Mouse (Mus musculus) hindbrain, embryonic 15.5 days (tissue): ENCODE results near the gene Triml2. TPM values are rescaled to one million over a fixed set of nuclear protein-coding genes. Genes with fewer than 3 reads are reported as not detected.

ENCODE experiments used
- ATAC-seq: fragments of 200-750 bp; cut with Nextera tagmentation; 2 replicates; pipeline ENCODE4 v1.8.0; 2017; ENCODE audit warnings: low read depth, moderate number of reproducible peaks, moderate TSS enrichment; ENCODE audit not compliant: low FRiP score
- H3K27ac ChIP-seq: fragments of 300-500 bp; sonication (generic); replicated peaks from 2 replicates; pipeline ENCODE4 v1.5.1; 2015; ENCODE audit warnings: mild to moderate bottlenecking, inconsistent platforms
- H3K27me3 ChIP-seq: fragments of 300-500 bp; sonication (generic); 2 replicates; pipeline ENCODE4 v1.6.1; 2015; ENCODE audit warnings: control low read depth, inconsistent platforms
- H3K36me3 ChIP-seq: fragments of 300-500 bp; sonication (generic); 2 replicates; pipeline ENCODE4 v1.6.1; 2015; ENCODE audit warnings: control low read depth, inconsistent platforms
- H3K4me1 ChIP-seq: fragments of 300-500 bp; sonication (generic); replicated peaks from 2 replicates; pipeline ENCODE4 v1.6.1; 2015; ENCODE audit warnings: control low read depth, inconsistent platforms
- H3K4me2 ChIP-seq: fragments of 300-500 bp; sonication (generic); 2 replicates; pipeline ENCODE4 v1.6.1; 2015; ENCODE audit warnings: moderate library complexity, mild to moderate bottlenecking, inconsistent platforms
- H3K4me3 ChIP-seq: fragments of 300-500 bp; sonication (generic); 2 replicates; pipeline ENCODE4 v1.5.1; 2015; ENCODE audit warnings: mild to moderate bottlenecking, inconsistent platforms
- H3K9ac ChIP-seq: fragments of 300-500 bp; sonication (generic); 2 replicates; pipeline ENCODE4 v1.6.1; 2015; ENCODE audit warnings: inconsistent platforms
- H3K9me3 ChIP-seq: fragments of 300-500 bp; sonication (generic); 2 replicates; pipeline ENCODE4 v1.6.1; 2016; ENCODE audit warnings: control low read depth, inconsistent platforms
- WGBS: fragments of 180-500 bp; shearing (Covaris S2); methylation state at CpG from one replicate; pipeline ENCODE4 v1.1.7; 2015; 5-methylcytosine and 5-hydroxymethylcytosine counted together
- polyA plus RNA-seq: library from polyadenylated mRNA; unstranded; fragments of >200 nt; fragmentation: Nextera tagmentation; extraction: Ambion mirVana; gene quantifications from 2 replicates; pipeline ENCODE4 v1.2.1, GENCODE M21; 2015

The Triml2 gene
- polyA plus RNA-seq: not detected in 2 replicates

- H3K4me1 ChIP-seq: no peaks in the 10 kb centered on the region
- WGBS: 93% methylated on average over 13 of the region's 13 CpGs
- no peak for ATAC-seq
- H3K36me3 ChIP-seq: no peaks in the 10 kb centered on the region
- no peaks in the 10 kb centered on the region for H3K9me3 ChIP-seq
- H3K9ac ChIP-seq: no peak within 1 kb of the TSS
- H3K4me2 ChIP-seq: no peak within 1 kb of the TSS
- no peak within 1 kb of the TSS for H3K27ac ChIP-seq
- no peak within 1 kb of the TSS for H3K4me3 ChIP-seq
- no peaks in the 10 kb centered on the region for H3K27me3 ChIP-seq
These were observed at the start of gene Triml2 for GRCm38 (mm10) chr8:43180054-43180690. Gene Triml2, plus strand, starts transcription at chr8:43180541.

- H3K4me2 ChIP-seq: no peak within 1 kb of the TSS
- no peaks in the 10 kb centered on the region for H3K36me3 ChIP-seq
- ATAC-seq: no peak
- H3K4me1 ChIP-seq: no peaks in the 10 kb centered on the region
- no peak within 1 kb of the TSS for H3K27ac ChIP-seq
- no peaks in the 10 kb centered on the region for H3K27me3 ChIP-seq
- H3K9ac ChIP-seq: no peak within 1 kb of the TSS
- H3K9me3 ChIP-seq: no peaks in the 10 kb centered on the region
- 84% methylated on average over 2 of the region's 2 CpGs for WGBS
- H3K4me3 ChIP-seq: no peak within 1 kb of the TSS
These were observed 39.0 kb upstream of the Triml2 start, which contains the start of gene Triml1 for GRCm38 (mm10) chr8:43141386-43141785. Gene Triml1, minus strand, starts transcription at chr8:43141486.

- WGBS: 89% methylated on average over 9 of the region's 9 CpGs
- Histone ChIP-seq H3K4me3 (no peak overlapping the region), H3K9ac (no peak overlapping the region), H3K9me3 (no peaks in the 10 kb centered on the region), H3K4me2 (no peak overlapping the region), H3K36me3 (no peaks in the 10 kb centered on the region), H3K4me1 (no peaks in the 10 kb centered on the region), H3K27ac (no peak overlapping the region), H3K27me3 (no peaks in the 10 kb centered on the region)
- no peak for ATAC-seq
These were observed 31.0 kb upstream of the Triml2 start for GRCm38 (mm10) chr8:43149307-43149706.

- Histone ChIP-seq H3K36me3 (no peaks in the 10 kb centered on the region), H3K27ac (no peak overlapping the region), H3K4me3 (no peak overlapping the region), H3K9ac (no peak overlapping the region), H3K9me3 (no peaks in the 10 kb centered on the region), H3K4me2 (no peak overlapping the region), H3K4me1 (no peaks in the 10 kb centered on the region), H3K27me3 (no peaks in the 10 kb centered on the region)
- 82% methylated on average over 11 of the region's 11 CpGs for WGBS
- ATAC-seq: no peak
These were observed 17.1 kb upstream of the Triml2 start for GRCm38 (mm10) chr8:43163255-43163654.

- no peak for ATAC-seq
- no peak overlapping the region for H3K4me2 ChIP-seq
- no peaks in the 10 kb centered on the region for H3K4me1 ChIP-seq
- 81% methylated on average over 3 of the region's 3 CpGs for WGBS
- H3K27me3 ChIP-seq: no peaks in the 10 kb centered on the region
- no peaks in the 10 kb centered on the region for H3K36me3 ChIP-seq
- H3K27ac ChIP-seq: no peak overlapping the region
- no peak overlapping the region for H3K4me3 ChIP-seq
- no peaks in the 10 kb centered on the region for H3K9me3 ChIP-seq
- no peak overlapping the region for H3K9ac ChIP-seq
These were observed 15.9 kb upstream of the Triml2 start for GRCm38 (mm10) chr8:43164453-43164852.

GRCm38 (mm10) chr8:43168083-43168482 lies 12.3 kb upstream of the Triml2 start:
- no peak for ATAC-seq
- no peaks in the 10 kb centered on the region for H3K36me3 ChIP-seq
- H3K27me3 ChIP-seq: no peaks in the 10 kb centered on the region
- no peaks in the 10 kb centered on the region for H3K4me1 ChIP-seq
- H3K9me3 ChIP-seq: no peaks in the 10 kb centered on the region
- no peak overlapping the region for H3K27ac ChIP-seq
- H3K4me2 ChIP-seq: no peak overlapping the region
- H3K4me3 ChIP-seq: no peak overlapping the region
- 92% methylated on average over 4 of the region's 4 CpGs for WGBS
- H3K9ac ChIP-seq: no peak overlapping the region

GRCm38 (mm10) chr8:43169249-43169755 lies 11.0 kb upstream of the Triml2 start:
- H3K9me3 ChIP-seq: no peaks in the 10 kb centered on the region
- H3K36me3 ChIP-seq: no peaks in the 10 kb centered on the region
- H3K27ac ChIP-seq: no peak overlapping the region
- 85% methylated on average over 6 of the region's 6 CpGs for WGBS
- no peak overlapping the region for H3K4me2 ChIP-seq
- no peak overlapping the region for H3K4me3 ChIP-seq
- H3K9ac ChIP-seq: no peak overlapping the region
- H3K4me1 ChIP-seq: no peaks in the 10 kb centered on the region
- H3K27me3 ChIP-seq: no peaks in the 10 kb centered on the region
- no peak for ATAC-seq

GRCm38 (mm10) chr8:43176766-43177486 lies 3.4 kb upstream of the Triml2 start:
- Histone ChIP-seq H3K9me3 (no peaks in the 10 kb centered on the region), H3K9ac (no peak overlapping the region), H3K4me3 (no peak overlapping the region), H3K4me2 (no peak overlapping the region), H3K27ac (no peak overlapping the region), H3K27me3 (no peaks in the 10 kb centered on the region), H3K4me1 (no peaks in the 10 kb centered on the region), H3K36me3 (no peaks in the 10 kb centered on the region)
- no peak for ATAC-seq
- 91% methylated on average over 6 of the region's 6 CpGs for WGBS

- H3K9ac ChIP-seq: no peak overlapping the region
- no peaks in the 10 kb centered on the region for H3K27me3 ChIP-seq
- no peak overlapping the region for H3K4me2 ChIP-seq
- ATAC-seq: no peak
- H3K27ac ChIP-seq: no peak overlapping the region
- H3K4me3 ChIP-seq: no peak overlapping the region
- H3K9me3 ChIP-seq: no peaks in the 10 kb centered on the region
- 55% methylated on average over 3 of the region's 3 CpGs for WGBS
- no peaks in the 10 kb centered on the region for H3K36me3 ChIP-seq
- no peaks in the 10 kb centered on the region for H3K4me1 ChIP-seq
These were observed 2.1 kb upstream of the Triml2 start for GRCm38 (mm10) chr8:43178263-43178662.

- no peaks in the 10 kb centered on the region for H3K4me1 ChIP-seq
- H3K4me2 ChIP-seq: no peak overlapping the region
- no peak overlapping the region for H3K4me3 ChIP-seq
- H3K9ac ChIP-seq: no peak overlapping the region
- 65% methylated on average over 4 of the region's 4 CpGs for WGBS
- H3K27me3 ChIP-seq: no peaks in the 10 kb centered on the region
- H3K27ac ChIP-seq: no peak overlapping the region
- ATAC-seq: no peak
- no peaks in the 10 kb centered on the region for H3K9me3 ChIP-seq
- H3K36me3 ChIP-seq: no peaks in the 10 kb centered on the region
These were observed 1.2 kb upstream of the Triml2 start for GRCm38 (mm10) chr8:43179189-43179588.

- 91% methylated on average over 2 of the region's 2 CpGs for WGBS
- ATAC-seq: no peak
These were observed 1.9 kb downstream of the Triml2 start for GRCm38 (mm10) chr8:43182281-43182680.

GRCm38 (mm10) chr8:43215554-43215953 lies 35.2 kb downstream of the Triml2 start:
- no peaks in the 10 kb centered on the region for H3K27me3 ChIP-seq
- H3K4me1 ChIP-seq: no peaks in the 10 kb centered on the region
- no peak for ATAC-seq
- no peak overlapping the region for H3K27ac ChIP-seq
- no peak overlapping the region for H3K4me3 ChIP-seq
- H3K36me3 ChIP-seq: no peaks in the 10 kb centered on the region
- no peak overlapping the region for H3K4me2 ChIP-seq
- H3K9ac ChIP-seq: no peak overlapping the region
- H3K9me3 ChIP-seq: no peaks in the 10 kb centered on the region

More at GRCm38 (mm10) chr8:43182281-43182680, 1.9 kb downstream of the Triml2 start:
- Histone ChIP-seq H3K4me1 (no peaks in the 10 kb centered on the region), H3K9me3 (no peaks in the 10 kb centered on the region), H3K4me3 (no peak overlapping the region), H3K27ac (no peak overlapping the region), H3K27me3 (no peaks in the 10 kb centered on the region), H3K4me2 (no peak overlapping the region), H3K36me3 (no peaks in the 10 kb centered on the region), H3K9ac (no peak overlapping the region)
